Mouse (Mus musculus) neural tube, embryonic 15.5 days (tissue): ENCODE results near the gene Uggt1. TPM values are rescaled to one million over a fixed set of nuclear protein-coding genes. Genes with fewer than 3 reads are reported as not detected.

Experiments used
- ATAC-seq: fragments of 200-750 bp; cut with Nextera tagmentation; 2 replicates; pipeline ENCODE4 v1.8.0; 2017; ENCODE audit warnings: mild to moderate bottlenecking, moderate TSS enrichment, moderate library complexity; ENCODE audit not compliant: low FRiP score
- H3K27ac ChIP-seq: fragments of 300-500 bp; sonication (generic); replicated peaks from 2 replicates; pipeline ENCODE4 v1.5.1; 2015; ENCODE audit warnings: mild to moderate bottlenecking, inconsistent platforms
- H3K27me3 ChIP-seq: fragments of 300-500 bp; sonication (generic); replicated peaks from 2 replicates; pipeline ENCODE4 v1.6.1; 2015; ENCODE audit warnings: inconsistent platforms
- H3K36me3 ChIP-seq: fragments of 300-500 bp; sonication (generic); 2 replicates; pipeline ENCODE4 v1.6.1; 2015; ENCODE audit warnings: inconsistent platforms
- H3K4me1 ChIP-seq: fragments of 300-500 bp; sonication (generic); 2 replicates; pipeline ENCODE4 v1.6.1; 2015; ENCODE audit warnings: inconsistent platforms
- H3K4me2 ChIP-seq: fragments of 300-500 bp; sonication (generic); 2 replicates; pipeline ENCODE4 v1.6.1; 2015; ENCODE audit warnings: inconsistent platforms, mild to moderate bottlenecking, moderate library complexity
- H3K4me3 ChIP-seq: fragments of 300-500 bp; sonication (generic); replicated peaks from 2 replicates; pipeline ENCODE4 v1.5.1; 2015; ENCODE audit warnings: mild to moderate bottlenecking, inconsistent platforms
- H3K9ac ChIP-seq: fragments of 300-500 bp; sonication (generic); replicated peaks from 2 replicates; pipeline ENCODE4 v1.6.1; 2015; ENCODE audit warnings: mild to moderate bottlenecking, inconsistent platforms
- H3K9me3 ChIP-seq: fragments of 300-500 bp; sonication (generic); replicated peaks from 2 replicates; pipeline ENCODE4 v1.6.1; 2016; ENCODE audit warnings: inconsistent platforms
- WGBS: fragments of 180-500 bp; shearing (Covaris S2); methylation state at CpG from one replicate; pipeline ENCODE4 v1.1.7; 2015; ENCODE audit warnings: mixed read lengths; 5-methylcytosine and 5-hydroxymethylcytosine counted together
- polyA plus RNA-seq: library from polyadenylated mRNA; unstranded; fragments of >200 nt; fragmentation: Nextera tagmentation; extraction: Ambion mirVana; gene quantifications from 2 replicates; pipeline ENCODE4 v1.2.1, GENCODE M21; 2015

Gene Uggt1
- polyA plus RNA-seq, 1 experiment from 2014 or later = 43.9 TPM

GRCm38 (mm10) chr1:36235057-36235639 is 9.4 kb downstream of the Uggt1 start:
- peaks cover 33% of the 10 kb centered on the region for H3K36me3 ChIP-seq
- no peak overlapping the region for H3K27ac ChIP-seq
- H3K9ac ChIP-seq = no peak overlapping the region
- H3K27me3 ChIP-seq = no peaks in the 10 kb centered on the region
- no peak overlapping the region for H3K4me3 ChIP-seq
- H3K4me2 ChIP-seq = no peak overlapping the region
- H3K9me3 ChIP-seq = no peaks in the 10 kb centered on the region
- whole genome bisulfite sequencing = 86% methylated on average over 9 of the region's 9 CpGs
- H3K4me1 ChIP-seq = peaks cover under 1% of the 10 kb centered on the region; the same call in 1 of the 2 replicates
- no peak for ATAC-seq

GRCm38 (mm10) chr1:36233218-36233617 is 11.3 kb downstream of the Uggt1 start:
- Histone ChIP-seq H3K27ac (no peak overlapping the region), H3K36me3 (peaks cover 46% of the 10 kb centered on the region), H3K9ac (no peak overlapping the region), H3K4me2 (no peak overlapping the region), H3K4me1 (no peaks in the 10 kb centered on the region), H3K27me3 (no peaks in the 10 kb centered on the region), H3K4me3 (no peak overlapping the region), H3K9me3 (no peaks in the 10 kb centered on the region)
- no peak for ATAC-seq
- WGBS = 88% methylated on average over 6 of the region's 6 CpGs

- no peaks in the 10 kb centered on the region for H3K27me3 ChIP-seq
- no peak overlapping the region for H3K4me3 ChIP-seq
- H3K9me3 ChIP-seq = no peaks in the 10 kb centered on the region
- no peak overlapping the region for H3K9ac ChIP-seq
- peaks cover 59% of the 10 kb centered on the region for H3K36me3 ChIP-seq
- H3K4me1 ChIP-seq = no peaks in the 10 kb centered on the region
- H3K4me2 ChIP-seq = no peak overlapping the region
- H3K27ac ChIP-seq = no peak overlapping the region
- ATAC-seq = no peak
- WGBS = 89% methylated on average over 7 of the region's 7 CpGs
Observed at GRCm38 (mm10) chr1:36230919-36231705, 13.4 kb downstream of the Uggt1 start.

GRCm38 (mm10) chr1:36228461-36228860 is 16.1 kb downstream of the Uggt1 start:
- no peak overlapping the region for H3K4me3 ChIP-seq
- H3K36me3 ChIP-seq = peaks cover 59% of the 10 kb centered on the region
- no peak for ATAC-seq
- H3K9ac ChIP-seq = no peak overlapping the region
- no peaks in the 10 kb centered on the region for H3K4me1 ChIP-seq
- WGBS = 91% methylated on average over 9 of the region's 9 CpGs
- H3K27ac ChIP-seq = no peak overlapping the region
- no peak overlapping the region for H3K4me2 ChIP-seq
- H3K9me3 ChIP-seq = no peaks in the 10 kb centered on the region
- no peaks in the 10 kb centered on the region for H3K27me3 ChIP-seq

GRCm38 (mm10) chr1:36224648-36225047 is 19.9 kb downstream of the Uggt1 start:
- Histone ChIP-seq H3K27me3 (no peaks in the 10 kb centered on the region), H3K4me1 (no peaks in the 10 kb centered on the region), H3K4me2 (no peak overlapping the region), H3K27ac (no peak overlapping the region), H3K9me3 (no peaks in the 10 kb centered on the region), H3K36me3 (peaks cover 53% of the 10 kb centered on the region), H3K4me3 (no peak overlapping the region), H3K9ac (no peak overlapping the region)
- 90% methylated on average over 3 of the region's 3 CpGs for whole genome bisulfite sequencing
- no peak for ATAC-seq

GRCm38 (mm10) chr1:36214324-36214723 is 30.2 kb downstream of the Uggt1 start:
- H3K36me3 ChIP-seq = peaks cover 40% of the 10 kb centered on the region
- no peak overlapping the region for H3K4me3 ChIP-seq
- no peak for ATAC-seq
- H3K27me3 ChIP-seq = no peaks in the 10 kb centered on the region
- H3K9ac ChIP-seq = no peak overlapping the region
- no peak overlapping the region for H3K4me2 ChIP-seq
- no peaks in the 10 kb centered on the region for H3K4me1 ChIP-seq
- no peak overlapping the region for H3K27ac ChIP-seq
- no peaks in the 10 kb centered on the region for H3K9me3 ChIP-seq
- WGBS = 93% methylated on average over 4 of the region's 4 CpGs

GRCm38 (mm10) chr1:36201739-36202138 is 42.8 kb downstream of the Uggt1 start:
- Histone ChIP-seq H3K27me3 (no peaks in the 10 kb centered on the region), H3K27ac (no peak overlapping the region), H3K4me2 (no peak overlapping the region), H3K9me3 (no peaks in the 10 kb centered on the region), H3K9ac (no peak overlapping the region), H3K4me3 (no peak overlapping the region), H3K4me1 (no peaks in the 10 kb centered on the region), H3K36me3 (peaks cover 37% of the 10 kb centered on the region)
- ATAC-seq = no peak
- 95% methylated on average over 12 of the region's 12 CpGs for WGBS

- 97% methylated on average over 3 of the region's 3 CpGs for WGBS
- peaks cover 79% of the 10 kb centered on the region for H3K36me3 ChIP-seq
Observed at GRCm38 (mm10) chr1:36194482-36194881, 50.0 kb downstream of the Uggt1 start.

GRCm38 (mm10) chr1:36191966-36192365 is 52.6 kb downstream of the Uggt1 start:
- H3K9ac ChIP-seq = no peak overlapping the region
- H3K4me1 ChIP-seq = no peaks in the 10 kb centered on the region
- H3K4me3 ChIP-seq = no peak overlapping the region
- H3K4me2 ChIP-seq = no peak overlapping the region
- H3K36me3 ChIP-seq = peaks cover 84% of the 10 kb centered on the region
- H3K27me3 ChIP-seq = no peaks in the 10 kb centered on the region
- H3K27ac ChIP-seq = no peak overlapping the region
- 95% methylated on average over 11 of the region's 11 CpGs for WGBS
- ATAC-seq = no peak
- H3K9me3 ChIP-seq = no peaks in the 10 kb centered on the region

More at GRCm38 (mm10) chr1:36194482-36194881, 50.0 kb downstream of the Uggt1 start:
- H3K4me2 ChIP-seq = no peak overlapping the region
- no peaks in the 10 kb centered on the region for H3K4me1 ChIP-seq
- no peak overlapping the region for H3K4me3 ChIP-seq
- H3K9ac ChIP-seq = no peak overlapping the region
- no peak for ATAC-seq
- no peaks in the 10 kb centered on the region for H3K9me3 ChIP-seq
- H3K27ac ChIP-seq = no peak overlapping the region
- no peaks in the 10 kb centered on the region for H3K27me3 ChIP-seq

GRCm38 (mm10) chr1:36180038-36180437 is 64.5 kb downstream of the Uggt1 start:
- no peak for ATAC-seq
- no peak overlapping the region for H3K4me2 ChIP-seq
- H3K27me3 ChIP-seq = no peaks in the 10 kb centered on the region
- H3K4me3 ChIP-seq = no peak overlapping the region
- WGBS = 83% methylated on average over 5 of the region's 5 CpGs
- no peaks in the 10 kb centered on the region for H3K4me1 ChIP-seq
- H3K36me3 ChIP-seq = peaks cover 69% of the 10 kb centered on the region
- no peak overlapping the region for H3K9ac ChIP-seq
- H3K27ac ChIP-seq = no peak overlapping the region
- H3K9me3 ChIP-seq = no peaks in the 10 kb centered on the region

- Histone ChIP-seq H3K27ac (no peak overlapping the region), H3K36me3 (peaks cover 73% of the 10 kb centered on the region), H3K4me1 (no peaks in the 10 kb centered on the region), H3K4me2 (no peak overlapping the region), H3K27me3 (no peaks in the 10 kb centered on the region), H3K9ac (no peak overlapping the region), H3K4me3 (no peak overlapping the region), H3K9me3 (no peaks in the 10 kb centered on the region)
- no peak for ATAC-seq
- 87% methylated on average over 8 of the region's 8 CpGs for WGBS
Observed at GRCm38 (mm10) chr1:36173461-36173860, 71.1 kb downstream of the Uggt1 start.

GRCm38 (mm10) chr1:36172941-36173340 is 71.6 kb downstream of the Uggt1 start:
- peaks cover 73% of the 10 kb centered on the region for H3K36me3 ChIP-seq
- H3K4me2 ChIP-seq = no peak overlapping the region
- no peak overlapping the region for H3K9ac ChIP-seq
- H3K4me3 ChIP-seq = no peak overlapping the region
- no peaks in the 10 kb centered on the region for H3K4me1 ChIP-seq
- no peak overlapping the region for H3K27ac ChIP-seq
- ATAC-seq = no peak
- no peaks in the 10 kb centered on the region for H3K9me3 ChIP-seq
- no peaks in the 10 kb centered on the region for H3K27me3 ChIP-seq
- 90% methylated on average over 6 of the region's 6 CpGs for WGBS
